Mouse (Mus musculus) myocyte (in vitro differentiated cells): ENCODE results near the gene Inha.

Experiments
- MYOG ChIP-seq, 3 experiments: IDR thresholded peaks; one replicate each; pipeline ENCODE4 v1.6.1; 2011; ENCODE audit warnings: control low read depth in 2 of 3, low read depth in 2 of 3, mild to moderate bottlenecking in 2 of 3; ENCODE audit not compliant: insufficient read length in 2 of 3, control insufficient read depth in 1 of 3, insufficient read depth in 1 of 3
- POLR2AphosphoS2 ChIP-seq: IDR thresholded peaks from one replicate; pipeline ENCODE4 v1.6.1; 2011; ENCODE audit warnings: low read depth, control low read depth; ENCODE audit not compliant: insufficient read length

- TF ChIP-seq POLR2AphosphoS2 (no peak), MYOG (IDR thresholded peaks at IDR 0.05; ENCODE audit: control insufficient read depth in 1 of 3, insufficient read depth in 1 of 3, insufficient read length in 2 of 3, low read depth in 2 of 3) (no peak)
Observed at GRCm38 (mm10) chr1:75518427-75518826, 11.6 kb downstream of the Inha start.
